Mouse (Mus musculus) hindbrain, postnatal 0 days (tissue): ENCODE results near the gene Apol6. TPM values are rescaled to one million over a fixed set of nuclear protein-coding genes. Genes with fewer than 3 reads are reported as not detected.

Source experiments
- ATAC-seq: fragments of 200-750 bp; cut with Nextera tagmentation; 2 replicates; pipeline ENCODE4 v1.8.0; 2017; ENCODE audit warnings: mild to moderate bottlenecking, moderate TSS enrichment, moderate library complexity
- DNase-seq: peaks from one replicate; pipeline ENCODE4 v3.0.0-alpha.2; 2015; ENCODE audit warnings: low spot score
- H3K27ac ChIP-seq: fragments of 300-500 bp; sonication (generic); 2 replicates; pipeline ENCODE4 v1.5.1; 2014; ENCODE audit warnings: mild to moderate bottlenecking
- H3K27me3 ChIP-seq: fragments of 300-500 bp; sonication (generic); 2 replicates; pipeline ENCODE4 v1.6.1; 2014; ENCODE audit warnings: low read length, mixed read lengths; ENCODE audit not compliant: insufficient read depth
- H3K36me3 ChIP-seq: fragments of 300-500 bp; sonication (generic); 2 replicates; pipeline ENCODE4 v1.6.1; 2014; ENCODE audit warnings: low read length, mixed read lengths; ENCODE audit not compliant: insufficient read depth
- H3K4me1 ChIP-seq: fragments of 300-500 bp; sonication (generic); 2 replicates; pipeline ENCODE4 v1.6.1; 2014; ENCODE audit warnings: antibody characterized with exemption, low read length, mixed read lengths; ENCODE audit not compliant: insufficient read depth
- H3K4me2 ChIP-seq: fragments of 300-500 bp; sonication (generic); 2 replicates; pipeline ENCODE4 v1.6.1; 2014; ENCODE audit warnings: low read depth, mild to moderate bottlenecking, low read length, moderate library complexity, mixed read lengths
- H3K4me3 ChIP-seq: fragments of 300-500 bp; sonication (generic); 2 replicates; pipeline ENCODE4 v1.5.1; 2014; ENCODE audit warnings: low read length
- H3K9ac ChIP-seq: fragments of 300-500 bp; sonication (generic); replicated peaks from 2 replicates; pipeline ENCODE4 v1.6.1; 2014; ENCODE audit warnings: mild to moderate bottlenecking, low read length, moderate library complexity, mixed read lengths
- H3K9me3 ChIP-seq: fragments of 300-500 bp; sonication (generic); 2 replicates; pipeline ENCODE4 v1.6.1; 2016; ENCODE audit warnings: low read length, mixed read lengths
- CTCF ChIP-seq: IDR thresholded peaks from 2 replicates; pipeline ENCODE4 v1.5.1; 2016; ENCODE audit warnings: antibody characterized with exemption, control low read depth, low read depth
- WGBS: fragments of 180-500 bp; shearing (Covaris S2); extraction: QIAGEN DNeasy Blood & Tissue Kit; methylation state at CpG from one replicate; pipeline ENCODE4 v1.1.7; 2014; 5-methylcytosine and 5-hydroxymethylcytosine counted together
- polyA plus RNA-seq: library from polyadenylated mRNA; unstranded; fragments of >200 nt; fragmentation: Nextera tagmentation; extraction: Ambion mirVana; gene quantifications from 2 replicates; pipeline ENCODE4 v1.2.1, GENCODE M21; 2015
- total RNA-seq: library from RNA; depleted of rRNA; stranded (reverse); fragments of >200 nt; gene quantifications from 2 replicates; pipeline ENCODE4 v1.2.3, GENCODE M21; 2014

Gene Apol6
- total and polyA plus RNA-seq, 2 experiments from 2014 or later, result 1.1 TPM; not detected in 1

GRCm38 (mm10) chr15:77066233-77066632, 21.7 kb downstream of the Apol6 start:
- no peak for TF ChIP-seq CTCF
- no peak overlapping the region for H3K9ac ChIP-seq
- H3K4me1 ChIP-seq, result 0 out of 2 replicates have a peak, but pooled peaks cover under 1% of the 10 kb centered on the region
- DNase-seq (no peak), ATAC-seq (no peak)
- no peaks in the 10 kb centered on the region for H3K9me3 ChIP-seq
- no peak overlapping the region for H3K27ac ChIP-seq
- no peak overlapping the region for H3K4me3 ChIP-seq
- 82% methylated on average over 6 of the region's 6 CpGs for WGBS
- no peak overlapping the region for H3K4me2 ChIP-seq
- no peaks in the 10 kb centered on the region for H3K27me3 ChIP-seq
- H3K36me3 ChIP-seq, result no peaks in the 10 kb centered on the region

GRCm38 (mm10) chr15:77068439-77068861, 23.9 kb downstream of the Apol6 start:
- 0 out of 2 replicates have a peak, but pooled peaks have one; percentile 44 for ATAC-seq
- TF ChIP-seq CTCF, result peak; percentile 34; the same call in 1 of the 2 replicates
- no peak overlapping the region for H3K4me2 ChIP-seq
- 32% methylated on average over 3 of the region's 3 CpGs for WGBS
- DNase-seq, result peak; percentile 28
- no peak overlapping the region; the same call in 1 of the 2 replicates for H3K9ac ChIP-seq
- H3K4me1 ChIP-seq, result 0 out of 2 replicates have a peak, but pooled peaks cover 6% of the 10 kb centered on the region
- H3K36me3 ChIP-seq, result no peaks in the 10 kb centered on the region
- H3K27me3 ChIP-seq, result no peaks in the 10 kb centered on the region
- H3K9me3 ChIP-seq, result no peaks in the 10 kb centered on the region
- no peak overlapping the region for H3K27ac ChIP-seq
- H3K4me3 ChIP-seq, result no peak overlapping the region

DNA sequence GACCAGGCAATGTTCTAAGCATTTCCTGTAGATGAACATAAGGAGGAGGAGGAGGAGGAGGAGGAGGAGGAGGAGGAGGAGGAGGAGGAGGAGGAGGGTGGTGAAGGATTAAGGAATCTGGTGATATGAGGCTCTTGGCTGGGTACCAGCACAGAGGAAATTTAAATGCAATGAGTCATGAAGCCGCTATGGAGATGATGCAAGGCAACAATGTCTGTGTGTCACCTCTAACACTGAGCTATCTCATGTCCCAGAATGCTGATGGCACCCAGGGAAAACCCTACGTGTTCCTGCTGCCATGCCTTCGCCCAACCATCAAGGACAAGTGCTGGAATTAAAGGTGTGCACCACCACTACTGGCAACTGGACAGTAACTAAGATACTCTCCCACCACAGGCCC, 24.5 kb downstream of the Apol6 start:
- no peak overlapping the region for H3K27ac ChIP-seq
- WGBS, result 73% methylated on average over 3 of the region's 3 CpGs
- 0 out of 2 replicates have a peak, but pooled peaks cover 6% of the 10 kb centered on the region for H3K4me1 ChIP-seq
- H3K9me3 ChIP-seq, result no peaks in the 10 kb centered on the region
- no peak overlapping the region for H3K4me2 ChIP-seq
- no peaks in the 10 kb centered on the region for H3K36me3 ChIP-seq
- no peak for TF ChIP-seq CTCF
- H3K9ac ChIP-seq, result no peak overlapping the region
- H3K4me3 ChIP-seq, result no peak overlapping the region
- no peaks in the 10 kb centered on the region for H3K27me3 ChIP-seq
- DNase-seq (no peak), ATAC-seq (no peak)

- Histone ChIP-seq H3K27ac (no peak overlapping the region), H3K36me3 (0 out of 2 replicates have a peak, but pooled peaks cover 1% of the 10 kb centered on the region), H3K27me3 (no peaks in the 10 kb centered on the region), H3K4me2 (no peak overlapping the region), H3K4me3 (no peak overlapping the region), H3K4me1 (0 out of 2 replicates have a peak, but pooled peaks cover 6% of the 10 kb centered on the region), H3K9me3 (no peaks in the 10 kb centered on the region), H3K9ac (no peak overlapping the region)
- WGBS, result 88% methylated on average over 11 of the region's 11 CpGs
- DNase-seq (no peak), ATAC-seq (no peak)
- TF ChIP-seq CTCF, result no peak
These were observed 26.3 kb downstream of the Apol6 start for GRCm38 (mm10) chr15:77070745-77071268.

DNA sequence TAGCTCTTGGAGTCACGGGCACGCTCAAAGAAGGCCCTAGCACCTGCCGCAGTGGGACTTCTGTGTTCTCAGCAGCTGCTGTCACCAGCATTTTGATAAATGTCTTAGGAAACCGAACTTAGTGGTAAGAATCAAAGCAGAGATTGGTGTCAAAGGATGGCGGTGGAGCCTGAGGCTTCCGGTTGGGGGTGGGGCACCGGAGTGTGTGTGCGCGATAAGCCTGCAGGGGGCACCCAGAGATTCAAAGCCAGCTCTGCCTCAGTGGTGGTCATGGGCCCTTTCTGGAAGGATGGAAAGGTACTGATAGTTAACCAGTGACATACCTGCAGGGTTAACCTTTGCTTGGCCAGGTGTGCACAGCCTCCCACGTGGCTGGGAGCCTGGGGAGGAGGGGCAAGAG, 27.0 kb downstream of the Apol6 start:
- TF ChIP-seq CTCF, result peak; percentile 59
- Histone ChIP-seq H3K4me2 (0 out of 2 replicates have a peak overlapping the region, but pooled peaks have one; percentile 18), H3K9me3 (no peaks in the 10 kb centered on the region), H3K27ac (no peak overlapping the region), H3K36me3 (0 out of 2 replicates have a peak, but pooled peaks cover 3% of the 10 kb centered on the region), H3K9ac (no peak overlapping the region), H3K4me3 (no peak overlapping the region), H3K4me1 (0 out of 2 replicates have a peak, but pooled peaks cover 6% of the 10 kb centered on the region), H3K27me3 (no peaks in the 10 kb centered on the region)
- WGBS, result 17% methylated on average over 10 of the region's 10 CpGs
- DNase-seq (peak; percentile 65), ATAC-seq (peak; percentile 71)

DNA sequence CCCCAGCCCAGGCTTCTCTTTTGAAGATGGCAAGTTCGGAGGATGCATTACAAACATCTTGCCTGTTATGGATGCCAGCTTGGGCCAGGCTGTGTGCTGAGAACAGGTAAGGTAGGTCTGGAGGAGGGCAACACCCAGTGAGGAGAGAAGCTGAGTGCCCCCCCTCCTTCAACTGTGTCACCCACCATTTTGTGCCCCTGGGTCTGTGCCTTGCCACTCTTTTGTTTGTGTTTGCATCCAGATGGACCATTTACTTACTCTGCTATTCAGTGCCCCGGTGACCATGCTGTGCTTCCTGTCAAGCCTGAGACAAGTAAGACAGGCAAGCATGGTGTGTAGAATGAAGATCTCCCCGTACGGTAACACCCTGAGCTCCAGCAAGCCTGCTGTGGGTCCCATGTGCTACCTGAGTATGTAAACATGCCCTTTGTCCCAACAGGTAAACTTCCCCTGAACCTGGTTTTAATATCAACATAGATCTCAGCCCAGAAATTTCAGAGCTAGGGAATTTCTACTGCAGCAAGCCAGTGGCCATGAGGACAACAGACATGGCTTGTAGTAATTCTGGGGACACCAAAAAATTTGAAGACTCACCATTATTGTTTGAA, 28.1 kb downstream of the Apol6 start:
- WGBS, result 63% methylated on average over 4 of the region's 4 CpGs
- Histone ChIP-seq H3K4me3 (no peak overlapping the region), H3K27me3 (no peaks in the 10 kb centered on the region), H3K4me2 (no peak overlapping the region), H3K36me3 (peaks cover 9% of the 10 kb centered on the region), H3K4me1 (0 out of 2 replicates have a peak, but pooled peaks cover 6% of the 10 kb centered on the region), H3K9me3 (no peaks in the 10 kb centered on the region), H3K9ac (no peak overlapping the region), H3K27ac (no peak overlapping the region)
- DNase-seq (no peak), ATAC-seq (no peak)
- no peak for TF ChIP-seq CTCF

DNA sequence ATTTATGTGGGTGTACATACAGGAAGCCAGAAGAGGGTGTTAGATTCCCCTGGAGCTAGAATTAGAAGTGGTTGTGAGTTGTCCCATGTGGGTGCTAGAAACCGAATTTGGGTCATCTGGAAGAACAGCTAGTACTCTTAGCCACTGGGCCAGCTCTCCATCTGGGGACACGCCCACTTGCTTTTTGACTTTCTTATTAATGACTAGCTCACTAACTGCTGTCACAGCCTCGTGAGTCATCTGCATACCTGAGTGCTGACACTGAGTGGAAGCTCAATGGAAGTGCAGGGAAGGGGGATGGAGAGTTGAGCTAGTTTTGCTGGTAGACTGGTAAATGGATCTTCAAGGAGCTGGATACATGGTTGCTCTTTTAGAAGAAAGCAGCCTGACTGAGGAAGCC, 32.0 kb downstream of the Apol6 start:
- no peak overlapping the region for H3K27ac ChIP-seq
- H3K9me3 ChIP-seq, result no peaks in the 10 kb centered on the region
- H3K36me3 ChIP-seq, result peaks cover 9% of the 10 kb centered on the region
- ATAC-seq (no peak), DNase-seq (no peak)
- WGBS, result 83% methylated on average over 3 of the region's 3 CpGs
- no peak for TF ChIP-seq CTCF
- no peak overlapping the region for H3K4me2 ChIP-seq
- H3K4me3 ChIP-seq, result no peak overlapping the region
- H3K9ac ChIP-seq, result no peak overlapping the region
- 0 out of 2 replicates have a peak, but pooled peaks cover 2% of the 10 kb centered on the region for H3K4me1 ChIP-seq
- no peaks in the 10 kb centered on the region for H3K27me3 ChIP-seq
